Mouse (Mus musculus) CD8-positive naive resting alpha-beta T cell, adult 2 months (primary cell): ENCODE results near the gene Cutal.

Experiments
- DNase-seq, 2 experiments: peaks; one replicate each; pipeline ENCODE4 v3.0.0; 2022; ENCODE audit warnings: low read depth in 2 of 2, low spot score in 2 of 2

The Cutal gene

GRCm38 (mm10) chr2:34914069-34914822 is 40.0 kb downstream of the Cutal start:
- peak; percentile 25 to 32 for DNase-seq

DNA sequence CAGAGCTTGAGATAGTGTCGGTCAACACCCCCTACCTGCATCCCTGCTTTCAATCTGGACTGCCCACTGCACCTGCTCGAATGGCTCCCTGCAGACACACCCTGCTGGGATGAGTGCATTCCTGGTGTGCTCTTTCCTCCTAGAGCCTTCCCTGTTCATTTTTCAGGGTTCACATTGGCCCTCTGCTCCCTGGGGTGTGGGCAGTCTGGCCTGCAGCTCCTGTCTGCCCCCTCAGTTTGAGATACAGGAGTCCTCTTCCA is 40.6 kb downstream of the Cutal start:
- DNase-seq = no peak

DNA sequence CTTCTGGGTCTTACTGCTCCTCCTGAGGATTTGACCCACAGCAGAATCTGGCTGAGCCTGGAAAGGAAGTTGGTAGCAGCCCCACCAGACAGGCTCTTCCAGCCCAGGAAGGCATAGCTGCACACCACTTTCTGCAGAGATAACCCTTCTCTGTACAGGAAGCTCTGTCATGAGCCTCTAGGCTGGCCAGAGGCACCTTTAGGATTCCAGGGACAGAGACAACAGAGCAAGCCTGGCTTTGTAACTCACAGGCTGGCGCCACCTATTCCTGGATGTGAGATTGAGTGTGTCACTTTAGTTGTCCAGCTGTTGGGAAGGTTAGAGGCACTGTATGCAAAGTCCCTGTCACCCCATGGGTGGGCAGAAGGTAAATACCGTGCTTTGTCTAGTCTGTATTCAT is 40.9 kb downstream of the Cutal start:
- no peak for DNase-seq

- no peak for DNase-seq
These were observed 45.9 kb downstream of the Cutal start for GRCm38 (mm10) chr2:34920144-34920543.

- no peak for DNase-seq
These were observed 48.5 kb downstream of the Cutal start for GRCm38 (mm10) chr2:34922729-34923128.

DNA sequence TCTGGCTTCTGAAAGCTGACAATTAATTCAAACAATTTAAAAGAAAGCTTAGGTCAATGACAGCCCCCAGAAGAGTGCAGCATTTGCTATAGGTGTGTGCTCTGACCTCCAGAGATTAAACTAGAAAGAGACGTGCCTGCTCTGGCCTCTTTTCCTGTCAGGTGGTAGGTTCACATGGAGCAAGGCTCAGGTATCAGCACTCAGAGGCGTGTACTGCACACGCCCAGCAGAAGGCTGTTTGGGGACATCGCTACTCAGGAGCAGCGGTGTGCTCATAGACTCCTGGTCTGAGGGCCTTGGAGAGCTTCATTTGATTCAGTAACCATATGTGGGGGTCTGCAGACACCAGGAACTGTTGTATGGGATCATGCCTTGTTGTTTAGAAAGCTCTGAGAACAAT is 53.1 kb downstream of the Cutal start:
- no peak for DNase-seq

DNA sequence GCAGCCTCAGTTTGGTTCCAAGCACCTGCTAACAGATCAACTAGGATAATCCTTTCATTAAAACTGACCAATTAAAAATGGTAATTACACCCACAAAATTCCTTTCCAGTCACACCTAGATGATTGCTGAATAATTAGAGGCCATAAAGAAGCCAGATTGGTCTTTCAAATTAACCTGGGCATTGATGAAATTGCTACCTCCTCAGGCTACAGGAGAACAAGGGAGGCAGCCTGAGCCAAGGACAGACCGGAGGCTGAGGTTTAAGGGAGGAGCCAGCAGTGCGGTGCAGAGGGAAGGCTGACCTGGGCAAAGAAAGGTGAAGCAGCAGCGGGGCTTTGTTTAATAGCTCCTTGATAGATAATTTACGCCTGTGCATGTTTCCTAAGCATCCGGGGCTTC is 63.3 kb downstream of the Cutal start:
- no peak for DNase-seq

GRCm38 (mm10) chr2:34938269-34939208 is 64.3 kb downstream of the Cutal start:
- DNase-seq = no peak

GRCm38 (mm10) chr2:34940246-34940645 is 66.0 kb downstream of the Cutal start:
- DNase-seq = no peak

GRCm38 (mm10) chr2:34941061-34941675 is 67.0 kb downstream of the Cutal start:
- DNase-seq = no peak
